ENCODE assay signal across 8 mouse cellular contexts in the genomic region with DNA sequence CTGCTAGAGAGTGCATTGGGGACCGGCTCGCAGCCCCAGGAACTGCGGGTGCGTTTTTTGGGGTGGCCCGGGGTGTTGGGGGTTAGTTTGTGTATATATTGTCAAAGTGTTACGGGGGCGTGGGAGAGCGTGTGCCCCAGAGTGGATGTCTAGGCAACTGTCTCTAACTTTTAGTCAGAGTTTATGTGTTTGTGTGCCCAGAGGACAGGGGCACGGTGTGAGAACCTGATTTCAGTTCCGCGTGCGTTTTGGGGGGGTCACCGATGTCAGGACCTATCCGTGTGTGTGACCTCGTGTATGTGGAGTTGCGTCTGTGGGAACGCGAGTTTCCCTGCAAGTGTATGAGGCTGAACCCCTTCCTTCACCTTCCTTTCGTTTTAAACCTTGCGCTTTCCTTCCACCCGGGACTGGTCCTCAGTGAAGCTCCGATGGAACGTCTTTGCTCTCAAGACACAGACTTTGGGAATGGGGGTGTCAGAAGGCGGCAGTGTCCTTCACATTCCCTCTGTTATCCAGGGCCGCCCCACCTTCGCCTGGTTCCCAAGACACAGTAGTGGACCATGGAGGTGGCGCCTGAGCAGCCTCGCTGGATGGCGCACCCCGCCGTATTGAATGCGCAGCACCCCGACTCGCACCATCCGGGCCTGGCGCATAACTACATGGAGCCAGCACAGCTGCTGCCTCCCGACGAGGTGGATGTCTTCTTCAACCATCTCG. TPM values are rescaled to one million over a fixed set of nuclear protein-coding genes. Genes with fewer than 3 reads are reported as not detected.
A peak's percentile ranks its signal among the peaks of the same experiment; 100 is the strongest.
DNase-seq lines count a peak whose midpoint lies in the region; ATAC-seq and TF ChIP-seq lines count a peak whose summit lies in the region.

No protein-coding gene starts in this region.

- 1% methylated on average over 39 of the region's 39 CpGs for WGBS in forebrain, embryonic 15.5 days
- 2% methylated on average over 39 of the region's 39 CpGs for WGBS in midbrain, postnatal 0 days

- TF ChIP-seq POLR2A in testis, adult 2 months (IDR thresholded peaks at IDR 0.05; ENCODE audit: control insufficient read depth, low read depth, low read length): no peak

- H3K27me3 ChIP-seq in testis, adult 2 months (ENCODE audit: control insufficient read depth, insufficient read depth, low read length): peaks cover 2% of the 10 kb centered on the region
- peaks cover 91% of the 10 kb centered on the region for H3K27me3 ChIP-seq in forebrain, embryonic 15.5 days
- peaks cover 64% of the 10 kb centered on the region for H3K27me3 ChIP-seq in midbrain, postnatal 0 days (ENCODE audit: insufficient read depth, low read length)

- no peaks in the 10 kb centered on the region for H3K9me3 ChIP-seq in forebrain, embryonic 15.5 days
- no peaks in the 10 kb centered on the region for H3K9me3 ChIP-seq in midbrain, postnatal 0 days (ENCODE audit: low read length)

- no peak for DNase-seq in testis, postnatal 10 days (ENCODE audit: low spot score)
- DNase-seq in kidney, postnatal 4 days: peak; percentile 46 to 63
- DNase-seq in midbrain, postnatal 0 days (ENCODE audit: low spot score): no peak
- DNase-seq in right cerebral cortex, postnatal 14 days: no peak
- DNase-seq in layer of hippocampus, adult 8-10 months (ENCODE audit: low spot score in 2 of 2): no peak

- no peak for ATAC-seq in forebrain, embryonic 15.5 days (replicated peaks)
- no peak for ATAC-seq in midbrain, postnatal 0 days (ENCODE audit: low FRiP score)
- ATAC-seq in erythroid progenitor cell, adult 5-6 weeks (replicated peaks; ENCODE audit: low FRiP score, poor library complexity, severe bottlenecking): no peak

- H3K9ac ChIP-seq in forebrain, embryonic 15.5 days (replicated peaks): no peak overlapping the region
- H3K9ac ChIP-seq in midbrain, postnatal 0 days (replicated peaks; ENCODE audit: low read length, poor library complexity, severe bottlenecking): 0 out of 2 replicates have a peak overlapping the region, but pooled peaks have one; percentile 24

- H3K27ac ChIP-seq in testis, adult 2 months (ENCODE audit: control insufficient read depth, insufficient read depth, low read depth, low read length): no peak overlapping the region
- no peak overlapping the region for H3K27ac ChIP-seq in forebrain, embryonic 15.5 days (replicated peaks)
- H3K27ac ChIP-seq in midbrain, postnatal 0 days (ENCODE audit: low read depth, low read length): no peak overlapping the region

- H3K36me3 ChIP-seq in testis, adult 2 months (ENCODE audit: control insufficient read depth, insufficient read depth, low read length): no peaks in the 10 kb centered on the region
- H3K36me3 ChIP-seq in forebrain, embryonic 15.5 days: no peaks in the 10 kb centered on the region
- H3K36me3 ChIP-seq in midbrain, postnatal 0 days (ENCODE audit: insufficient read depth, low read length): no peaks in the 10 kb centered on the region

- no peak for TF ChIP-seq CTCF in testis, adult 2 months (IDR thresholded peaks at IDR 0.05; ENCODE audit: control insufficient read depth, insufficient read depth, insufficient replicate concordance, low read depth, low read length)
- TF ChIP-seq CTCF in midbrain, postnatal 0 days (IDR thresholded peaks at IDR 0.05): no peak

- H3K4me3 ChIP-seq in testis, adult 2 months (ENCODE audit: control insufficient read depth, low read depth, low read length): peak overlapping the region; percentile 64
- peak overlapping the region; percentile 31 for H3K4me3 ChIP-seq in forebrain, embryonic 15.5 days
- peak overlapping the region; percentile 38 for H3K4me3 ChIP-seq in midbrain, postnatal 0 days (ENCODE audit: low read depth, low read length)

- H3K4me1 ChIP-seq in testis, adult 2 months (ENCODE audit: control insufficient read depth, insufficient read depth, low read length): peaks cover 53% of the 10 kb centered on the region
- H3K4me1 ChIP-seq in forebrain, embryonic 15.5 days: peaks cover 35% of the 10 kb centered on the region
- no peaks in the 10 kb centered on the region for H3K4me1 ChIP-seq in midbrain, postnatal 0 days (ENCODE audit: insufficient read depth, low read length)

- peak overlapping the region; percentile 49; the same call in 1 of the 2 replicates for H3K4me2 ChIP-seq in forebrain, embryonic 15.5 days (replicated peaks)
- H3K4me2 ChIP-seq in midbrain, postnatal 0 days (ENCODE audit: low read depth, low read length, poor library complexity, severe bottlenecking): peak overlapping the region; percentile 61

RNA-seq across cellular contexts. Expression of a gene that starts 5.5 kb away (rescaled TPM):
- 44.7 and 54.1 TPM in 2 replicates for polyA plus RNA-seq in testis, adult 2 months (2012; rRNA removed)
- 2.1 and 2.7 TPM in 2 replicates for polyA plus RNA-seq in forebrain, embryonic 15.5 days (2015; fragmentation: Nextera tagmentation; extraction: Ambion mirVana)
- total RNA-seq in midbrain, postnatal 0 days (2014; rRNA removed): 9.2 and 19.3 TPM in 2 replicates
- 17.2 and 18.5 TPM in 2 replicates for polyA plus RNA-seq in midbrain, postnatal 0 days (2015; fragmentation: Nextera tagmentation; extraction: Ambion mirVana)
- total RNA-seq in erythroid progenitor cell, adult 5-6 weeks (2015; ENCODE audit: low replicate concordance): 8.8 and 23.1 TPM in 2 replicates
- total RNA-seq in erythroid progenitor cell, adult 5-6 weeks (2017; ENCODE audit: low replicate concordance): 2.6 and 3.3 TPM in 2 replicates
- total RNA-seq in layer of hippocampus, adult 8-10 months (2022): 1 to 10 TPM; 5.4 to 6.3 (median 5.8) TPM

RNA-seq across cellular contexts. Expression of a gene that starts 22.9 kb away (rescaled TPM):
- polyA plus RNA-seq in testis, adult 2 months (2012; rRNA removed): 720 and 738 TPM in 2 replicates
- not detected in 2 replicates for polyA plus RNA-seq in forebrain, embryonic 15.5 days (2015; fragmentation: Nextera tagmentation; extraction: Ambion mirVana)
- not detected in 2 replicates for total RNA-seq in midbrain, postnatal 0 days (2014; rRNA removed)
- not detected in 2 replicates for polyA plus RNA-seq in midbrain, postnatal 0 days (2015; fragmentation: Nextera tagmentation; extraction: Ambion mirVana)
- not detected in 2 replicates for total RNA-seq in erythroid progenitor cell, adult 5-6 weeks (2015; ENCODE audit: low replicate concordance)
- total RNA-seq in erythroid progenitor cell, adult 5-6 weeks (2017; ENCODE audit: low replicate concordance): not detected in 2 replicates
- not detected for total RNA-seq in layer of hippocampus, adult 8-10 months (2022)

Comparison
In these comparisons a context has a peak if more than half of its experiments do, and no peak if none do; other contexts are left out.
1. DNase-seq: peak in kidney, postnatal 4 days (2 of 2); none in testis, postnatal 10 days (single experiment), midbrain, postnatal 0 days (single experiment), right cerebral cortex, postnatal 14 days (single experiment) and layer of hippocampus, adult 8-10 months (0 of 2).
2. Peak in every context shown above with its lines, with median percentiles within 50 percentile points of each other: H3K4me3 ChIP-seq.